Mouse (Mus musculus): ENCODE results near the gene Esrp2. TPM values are rescaled to one million over a fixed set of nuclear protein-coding genes. Genes with fewer than 3 reads are reported as not detected.

Esrp2 gene
- polyA plus RNA-seq (2016; fragmentation: Nextera tagmentation; extraction: Ambion mirVana): 7.5 and 10.5 TPM in 2 replicates

GRCm38 (mm10) chr8:106136156-106137130 lies at the start of gene Esrp2:
Gene Esrp2, minus strand, starts transcription at chr8:106136974.
- DNase-seq (ENCODE audit: low spot score): peak; percentile 75
- 1% methylated on average over 86 of the region's 86 CpGs for WGBS
- peaks cover 84% of the 10 kb centered on the region for H3K27me3 ChIP-seq (replicated peaks; ENCODE audit: low read depth, poor library complexity, severe bottlenecking)

GRCm38 (mm10) chr8:106186394-106186793 lies 49.6 kb upstream of the Esrp2 start:
- 91% methylated on average over 3 of the region's 3 CpGs for WGBS
- Histone ChIP-seq H3K4me3 (no peak overlapping the region), H3K9me3 (no peaks in the 10 kb centered on the region), H3K27me3 (replicated peaks; ENCODE audit: low read depth, poor library complexity, severe bottlenecking) (no peaks in the 10 kb centered on the region), H3K36me3 (replicated peaks) (peaks cover 93% of the 10 kb centered on the region), H3K27ac (replicated peaks) (no peak overlapping the region), H3K4me1 (no peaks in the 10 kb centered on the region)
- no peak for DNase-seq (ENCODE audit: low spot score)

More at GRCm38 (mm10) chr8:106136156-106137130, at the start of gene Esrp2:
- peak within 1 kb of the TSS; percentile 65 for H3K4me3 ChIP-seq
- H3K9me3 ChIP-seq: no peaks in the 10 kb centered on the region
- peaks cover 25% of the 10 kb centered on the region for H3K36me3 ChIP-seq (replicated peaks)
- peak within 1 kb of the TSS; percentile 74 for H3K27ac ChIP-seq (replicated peaks)
- H3K4me1 ChIP-seq: peaks cover 54% of the 10 kb centered on the region

DNA sequence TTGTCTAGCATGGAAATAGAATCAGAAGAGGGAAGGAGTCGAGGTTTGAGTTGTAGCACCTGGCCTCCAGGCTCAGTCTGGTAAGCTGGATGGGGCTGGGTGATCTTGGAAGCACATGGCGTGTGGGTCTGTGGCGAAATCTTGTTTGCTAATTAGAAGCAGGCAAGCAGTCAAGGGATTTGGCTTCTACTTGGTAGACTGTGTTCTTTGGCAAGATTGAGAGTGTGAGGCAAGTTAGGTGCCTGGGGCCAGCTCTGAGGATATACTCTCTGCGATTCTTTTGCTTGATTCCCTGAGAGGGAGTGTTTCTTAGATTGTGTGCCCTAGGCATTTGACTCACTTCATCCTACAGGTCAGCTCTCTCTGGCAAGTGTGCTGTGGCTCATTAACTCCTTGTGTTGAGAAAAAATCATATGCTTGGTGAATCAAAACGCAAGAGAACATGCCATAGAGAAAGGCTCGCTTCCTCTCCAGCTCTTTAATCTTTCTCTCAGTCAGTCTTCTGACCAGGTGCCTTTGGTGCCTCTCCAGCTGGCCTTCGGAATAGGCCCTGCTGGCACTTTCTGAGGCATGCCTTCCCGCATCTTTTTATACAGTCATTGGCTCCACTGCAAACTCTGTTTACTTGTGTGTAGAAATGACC lies 49.0 kb upstream of the Esrp2 start:
- Histone ChIP-seq H3K36me3 (replicated peaks) (peaks cover 90% of the 10 kb centered on the region), H3K27me3 (replicated peaks; ENCODE audit: low read depth, poor library complexity, severe bottlenecking) (no peaks in the 10 kb centered on the region)
- 85% methylated on average over 8 of the region's 8 CpGs for WGBS

GRCm38 (mm10) chr8:106178428-106178827 lies 41.7 kb upstream of the Esrp2 start:
- H3K4me3 ChIP-seq: no peak overlapping the region
- H3K27me3 ChIP-seq (replicated peaks; ENCODE audit: low read depth, poor library complexity, severe bottlenecking): no peaks in the 10 kb centered on the region
- 79% methylated on average over 2 of the region's 2 CpGs for WGBS
- no peak overlapping the region for H3K27ac ChIP-seq (replicated peaks)
- peaks cover 26% of the 10 kb centered on the region for H3K4me1 ChIP-seq
- H3K36me3 ChIP-seq (replicated peaks): peaks cover 38% of the 10 kb centered on the region
- H3K9me3 ChIP-seq: no peaks in the 10 kb centered on the region
- no peak for DNase-seq (ENCODE audit: low spot score)

More for the DNA sequence above, 49.0 kb upstream of the Esrp2 start:
- Histone ChIP-seq H3K4me1 (no peaks in the 10 kb centered on the region), H3K27ac (replicated peaks) (no peak overlapping the region), H3K9me3 (no peaks in the 10 kb centered on the region), H3K4me3 (no peak overlapping the region)
- DNase-seq (ENCODE audit: low spot score): no peak

DNA sequence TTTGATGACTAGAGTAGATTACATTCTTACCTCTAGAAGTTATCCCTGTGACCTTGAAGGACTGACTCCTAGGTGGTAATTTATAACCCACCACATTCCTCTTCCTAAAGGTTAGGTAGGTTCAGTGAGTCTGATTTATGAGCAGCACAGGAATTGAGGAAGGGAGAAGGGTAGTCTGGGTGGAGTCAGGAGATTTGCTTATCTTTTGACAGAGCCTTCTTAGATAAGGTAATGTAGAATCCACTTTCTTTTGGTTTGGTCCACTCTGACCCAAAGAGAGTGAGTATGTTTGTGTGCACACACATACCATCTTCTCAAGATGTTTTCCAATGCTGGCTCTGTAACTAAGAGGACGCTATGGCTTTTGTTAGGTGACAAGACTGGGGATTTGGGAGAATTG lies 40.8 kb upstream of the Esrp2 start:
- Histone ChIP-seq H3K9me3 (no peaks in the 10 kb centered on the region), H3K27me3 (replicated peaks; ENCODE audit: low read depth, poor library complexity, severe bottlenecking) (no peaks in the 10 kb centered on the region), H3K4me3 (no peak overlapping the region), H3K4me1 (peaks cover 26% of the 10 kb centered on the region), H3K27ac (replicated peaks) (no peak overlapping the region), H3K36me3 (replicated peaks) (peaks cover 37% of the 10 kb centered on the region)
- no peak for DNase-seq (ENCODE audit: low spot score)
- 89% methylated on average over 1 of the region's 1 CpGs for WGBS

DNA sequence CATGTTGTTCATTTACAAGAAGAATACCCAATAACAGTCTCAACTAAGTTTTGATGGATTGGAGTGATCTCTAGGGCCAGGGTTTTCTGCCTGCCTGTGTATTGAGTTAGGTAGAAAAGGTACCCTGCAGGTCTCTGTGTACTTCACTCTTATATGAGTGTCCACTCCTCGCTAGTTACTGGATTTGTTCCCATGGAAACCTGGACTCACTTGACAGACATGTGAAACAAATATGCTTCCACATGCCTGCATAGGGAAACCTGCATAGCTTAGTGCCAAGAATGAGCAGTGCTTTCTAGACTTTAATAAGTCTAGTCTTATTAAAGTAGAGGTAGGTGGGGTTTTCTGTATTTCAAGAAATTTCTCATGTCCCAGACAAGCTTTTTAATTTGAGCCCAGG lies 40.1 kb upstream of the Esrp2 start:
- H3K4me1 ChIP-seq: peaks cover 26% of the 10 kb centered on the region
- 53% methylated on average over 1 of the region's 1 CpGs for WGBS
- H3K27ac ChIP-seq (replicated peaks): no peak overlapping the region
- H3K36me3 ChIP-seq (replicated peaks): peaks cover 31% of the 10 kb centered on the region
- H3K27me3 ChIP-seq (replicated peaks; ENCODE audit: low read depth, poor library complexity, severe bottlenecking): no peaks in the 10 kb centered on the region
- DNase-seq (ENCODE audit: low spot score): no peak
- no peak overlapping the region for H3K4me3 ChIP-seq
- no peaks in the 10 kb centered on the region for H3K9me3 ChIP-seq

GRCm38 (mm10) chr8:106173566-106173965 lies 36.8 kb upstream of the Esrp2 start:
- Histone ChIP-seq H3K4me3 (no peak overlapping the region), H3K27ac (replicated peaks) (no peak overlapping the region), H3K4me1 (peaks cover 34% of the 10 kb centered on the region), H3K9me3 (no peaks in the 10 kb centered on the region), H3K36me3 (replicated peaks) (peaks cover 8% of the 10 kb centered on the region), H3K27me3 (replicated peaks; ENCODE audit: low read depth, poor library complexity, severe bottlenecking) (no peaks in the 10 kb centered on the region)
- WGBS: 94% methylated on average over 3 of the region's 3 CpGs
- DNase-seq (ENCODE audit: low spot score): no peak

DNA sequence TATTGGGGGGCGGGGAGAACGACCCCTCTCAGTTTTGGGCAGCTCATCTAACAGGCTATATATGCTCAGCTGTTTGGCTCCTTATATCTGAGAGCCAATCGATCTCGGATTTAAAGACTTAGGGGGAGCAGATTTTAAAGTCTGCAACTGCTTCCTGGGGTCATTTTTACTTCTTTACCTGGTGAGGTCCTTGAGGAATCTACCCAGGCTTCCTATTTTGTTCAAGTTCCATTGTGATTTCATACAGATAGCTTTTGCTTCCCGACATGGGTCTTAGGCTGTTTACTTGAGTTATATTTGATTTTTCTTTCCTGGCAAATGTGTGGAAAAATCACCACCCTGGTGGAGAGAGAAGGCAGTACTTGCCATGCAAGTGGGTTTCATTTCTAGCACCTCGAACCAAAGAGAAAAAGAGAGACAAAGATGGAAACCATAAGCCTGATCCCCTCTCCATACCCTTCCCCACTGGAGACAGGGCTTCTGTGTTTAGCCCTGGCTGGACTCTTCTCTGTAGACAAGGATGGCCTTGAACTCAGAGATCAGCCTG lies 33.2 kb upstream of the Esrp2 start:
- Histone ChIP-seq H3K27me3 (replicated peaks; ENCODE audit: low read depth, poor library complexity, severe bottlenecking) (no peaks in the 10 kb centered on the region), H3K4me3 (peak overlapping the region; percentile 97), H3K4me1 (peaks cover 16% of the 10 kb centered on the region), H3K9me3 (no peaks in the 10 kb centered on the region), H3K36me3 (replicated peaks) (peaks cover 8% of the 10 kb centered on the region), H3K27ac (replicated peaks) (peak overlapping the region; percentile 98; the same call in 1 of the 2 replicates)
- no peak for DNase-seq (ENCODE audit: low spot score)
- WGBS: 54% methylated on average over 6 of the region's 6 CpGs

DNA sequence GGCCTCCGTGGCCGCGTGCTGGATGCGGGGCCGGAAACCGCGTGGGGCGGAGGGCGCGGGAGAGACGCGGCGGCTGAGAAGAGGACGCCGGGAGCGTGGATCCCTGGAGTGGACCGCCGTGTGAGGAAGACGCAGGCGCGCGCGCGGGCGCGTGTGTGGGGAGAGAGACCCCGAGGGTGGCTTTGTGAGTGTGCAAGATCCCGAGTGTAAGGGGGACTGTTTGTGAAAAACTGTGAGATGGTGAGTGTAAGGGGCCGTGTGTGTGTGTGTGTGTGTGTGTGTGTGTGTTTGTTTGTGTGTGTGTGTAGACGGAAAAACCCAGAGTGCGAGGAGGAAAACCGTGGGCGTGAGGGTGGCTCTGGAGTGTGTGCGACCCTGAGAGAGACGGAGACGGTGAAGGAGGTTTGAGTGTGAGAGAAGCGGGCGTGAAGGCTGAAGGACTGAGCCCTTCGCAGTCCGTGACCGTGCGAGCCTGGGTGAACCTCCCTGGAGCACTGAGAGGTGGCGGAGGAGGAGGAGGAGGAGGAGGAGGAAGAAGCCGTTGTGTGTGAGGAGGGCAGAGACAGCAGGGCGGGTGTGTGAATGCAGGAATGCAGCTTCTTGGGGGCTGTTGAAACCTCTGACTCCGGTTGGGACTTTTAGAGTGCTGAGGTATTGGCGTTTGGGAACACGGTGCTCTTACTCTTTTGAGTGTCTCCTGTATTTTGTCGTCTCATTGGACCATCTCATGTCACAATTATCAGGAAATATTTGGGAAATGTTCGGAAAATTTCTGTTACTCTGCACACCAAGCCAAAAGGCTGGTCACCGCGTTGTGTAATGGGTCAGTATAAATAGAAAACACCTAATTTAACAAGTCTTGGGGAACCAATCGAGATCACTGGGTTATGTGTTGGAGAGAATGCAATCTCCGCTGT lies 32.5 kb upstream of the Esrp2 start:
- Histone ChIP-seq H3K27me3 (replicated peaks; ENCODE audit: low read depth, poor library complexity, severe bottlenecking) (no peaks in the 10 kb centered on the region), H3K9me3 (no peaks in the 10 kb centered on the region), H3K4me3 (peak overlapping the region; percentile 97), H3K36me3 (replicated peaks) (peaks cover 13% of the 10 kb centered on the region), H3K4me1 (peaks cover 16% of the 10 kb centered on the region), H3K27ac (replicated peaks) (peak overlapping the region; percentile 98)
- peak; percentile 67 for DNase-seq (ENCODE audit: low spot score)
- WGBS: 3% methylated on average over 54 of the region's 54 CpGs

GRCm38 (mm10) chr8:106168356-106169016 lies 31.7 kb upstream of the Esrp2 start, which contains the start of gene Slc7a6:
Gene Slc7a6, plus strand, starts transcription at chr8:106168857.
- Histone ChIP-seq H3K27me3 (replicated peaks; ENCODE audit: low read depth, poor library complexity, severe bottlenecking) (no peaks in the 10 kb centered on the region), H3K4me3 (peak within 1 kb of the TSS; percentile 97), H3K27ac (replicated peaks) (peak within 1 kb of the TSS; percentile 98), H3K36me3 (replicated peaks) (peaks cover 21% of the 10 kb centered on the region), H3K4me1 (peaks cover 16% of the 10 kb centered on the region), H3K9me3 (no peaks in the 10 kb centered on the region)
- WGBS: under 1% methylated on average over 59 of the region's 59 CpGs
- peak; percentile 89 for DNase-seq (ENCODE audit: low spot score)

GRCm38 (mm10) chr8:106165460-106165859 lies 28.7 kb upstream of the Esrp2 start:
- Histone ChIP-seq H3K4me3 (no peak overlapping the region), H3K27ac (replicated peaks) (no peak overlapping the region), H3K9me3 (no peaks in the 10 kb centered on the region), H3K4me1 (peaks cover 16% of the 10 kb centered on the region), H3K27me3 (replicated peaks; ENCODE audit: low read depth, poor library complexity, severe bottlenecking) (no peaks in the 10 kb centered on the region), H3K36me3 (replicated peaks) (peaks cover 43% of the 10 kb centered on the region)
- 50% methylated on average over 4 of the region's 4 CpGs for WGBS
- peak; percentile 73 for DNase-seq (ENCODE audit: low spot score)

All from embryonic facial prominence, embryonic 10.5 days (tissue).